Mouse (Mus musculus): ENCODE data around the gene Vmn1r3. TPM values are rescaled to one million over a fixed set of nuclear protein-coding genes. Genes with fewer than 3 reads are reported as not detected.
"Not testable (repeated sequence)": the region's sequence is repeated elsewhere in the genome, so short reads cannot be mapped to it uniquely, and the experiment has no call there.

Gene Vmn1r3
- polyA plus RNA-seq, 1 experiment from 2014 or later, result not detected

- not testable (repeated sequence) for DNase-seq (ENCODE audit: low spot score)
Measured at GRCm38 (mm10) chr4:3147926-3148325, 37.2 kb downstream of the Vmn1r3 start.

Other genes starting within 250 kb of the Vmn1r3 start
- gene Vmn1r2, start 18.0 kb downstream of the Vmn1r3 start, polyA plus RNA-seq (2015; fragmentation: Nextera tagmentation; extraction: Ambion mirVana), result not detected in 2 replicates